Mouse (Mus musculus): Measurements from ENCODE around the gene Mndal. TPM values are rescaled to one million over a fixed set of nuclear protein-coding genes. Genes with fewer than 3 reads are reported as not detected.
"Not testable (repeated sequence)": the region's sequence is repeated elsewhere in the genome, so short reads cannot be mapped to it uniquely, and the experiment has no call there.

Gene Mndal
- polyA plus RNA-seq, 1 experiment from 2014 or later: 360 TPM

DNA sequence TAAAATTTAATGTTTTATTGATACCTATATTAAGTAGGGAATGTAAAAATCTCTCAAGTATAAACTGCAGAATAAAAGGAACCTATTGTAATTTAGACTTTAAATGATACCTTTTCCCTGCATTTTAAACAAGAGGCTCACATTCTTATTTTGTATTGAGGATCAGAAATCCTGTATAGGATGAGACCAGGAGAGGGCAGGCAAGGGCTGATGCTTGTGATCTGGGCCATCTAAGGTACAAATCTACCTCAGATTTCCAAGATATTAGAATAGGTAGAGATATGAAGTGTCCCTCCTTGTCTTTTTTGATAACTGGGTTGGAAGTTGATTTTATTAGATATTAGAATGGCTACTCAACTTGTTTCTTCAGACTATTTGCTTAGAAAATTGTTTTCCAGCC lies 88.6 kb downstream of the Mndal start:
- H3K79me2 ChIP-seq (ENCODE audit: inconsistent target); H3K27ac ChIP-seq: not testable (repeated sequence)
- H3K36me3 ChIP-seq (ENCODE audit: inconsistent target): peaks cover 21% of the 10 kb centered on the region

GRCm38 (mm10) chr1:173852853-173853252 lies 89.4 kb downstream of the Mndal start:
- not testable (repeated sequence) for H3K4me3 ChIP-seq (ENCODE audit: inconsistent target); H3K79me2 ChIP-seq (ENCODE audit: inconsistent target); H3K27ac ChIP-seq
- WGBS (ENCODE audit: missing documents): 81% methylated on average over 3 of the region's 4 CpGs
- peaks cover 12% of the 10 kb centered on the region for H3K36me3 ChIP-seq (ENCODE audit: inconsistent target)

More for the DNA sequence above, 88.6 kb downstream of the Mndal start:
- not testable (repeated sequence) for H3K4me3 ChIP-seq (ENCODE audit: inconsistent target)

DNA sequence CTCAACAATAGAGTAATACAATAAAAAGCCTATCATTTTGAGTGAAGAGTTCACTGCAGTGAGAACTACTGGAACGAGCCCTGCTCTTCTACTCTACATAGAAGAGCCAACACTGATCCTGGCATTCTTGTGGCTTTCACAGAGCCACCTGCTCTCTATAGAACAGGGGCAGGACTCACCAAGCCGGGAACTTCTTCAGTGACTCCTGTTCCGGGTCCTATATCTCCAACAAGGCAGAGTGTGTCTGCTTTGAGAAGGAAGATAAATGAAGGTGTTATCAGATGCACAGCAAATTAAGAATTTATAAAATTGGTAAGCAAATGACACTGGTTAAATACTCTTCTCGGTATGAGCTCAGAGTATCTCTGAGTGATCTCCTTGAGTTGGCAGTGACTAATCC lies 96.1 kb downstream of the Mndal start:
- H3K4me3 ChIP-seq (ENCODE audit: inconsistent target); H3K27ac ChIP-seq; H3K79me2 ChIP-seq (ENCODE audit: inconsistent target); H3K36me3 ChIP-seq (ENCODE audit: inconsistent target): not testable (repeated sequence)
- 93% methylated on average over 4 of the region's 4 CpGs for WGBS (ENCODE audit: missing documents)

DNA sequence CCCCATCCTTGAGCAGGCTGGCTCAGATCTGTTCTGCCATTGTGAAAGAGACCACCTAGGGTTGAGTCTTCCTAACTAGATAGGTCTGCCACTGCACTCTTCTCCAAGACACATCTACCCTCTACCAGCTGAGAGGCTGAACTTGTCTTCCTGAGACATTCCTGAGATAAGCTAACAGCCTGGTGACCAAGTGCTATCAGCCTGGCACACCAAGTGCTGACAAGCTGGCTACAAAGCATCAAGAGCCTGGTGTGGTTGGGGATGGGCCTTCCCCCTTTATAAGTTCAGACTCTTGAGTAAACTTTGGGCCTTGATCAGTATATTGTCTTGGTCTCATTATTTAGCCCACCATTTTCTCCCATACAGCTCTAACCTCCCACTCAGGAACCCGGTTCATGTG lies 97.5 kb downstream of the Mndal start:
- Histone ChIP-seq H3K36me3 (ENCODE audit: inconsistent target) (no peaks in the 10 kb centered on the region), H3K27ac (no peak overlapping the region), H3K4me3 (ENCODE audit: inconsistent target) (no peak overlapping the region), H3K79me2 (ENCODE audit: inconsistent target) (no peaks in the 10 kb centered on the region)
- 100% methylated on average over 1 of the region's 1 CpGs for WGBS (ENCODE audit: missing documents)

DNA sequence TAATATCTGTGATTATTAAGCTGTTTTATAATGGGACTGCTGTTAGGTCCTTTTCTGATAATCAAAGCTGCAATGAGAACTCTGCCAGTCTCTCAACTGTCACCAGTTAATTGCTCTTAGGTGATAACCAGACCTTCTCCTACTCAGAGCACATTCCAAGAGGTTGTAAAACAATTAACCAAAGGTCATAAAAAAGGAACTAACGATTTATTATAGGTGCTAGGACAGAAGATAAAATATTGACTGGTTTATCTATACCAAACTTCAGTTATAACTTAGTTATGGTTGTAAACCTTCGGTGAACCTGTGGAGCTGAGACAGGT lies 120.8 kb downstream of the Mndal start:
- H3K79me2 ChIP-seq (ENCODE audit: inconsistent target); H3K4me3 ChIP-seq (ENCODE audit: inconsistent target); H3K36me3 ChIP-seq (ENCODE audit: inconsistent target); H3K27ac ChIP-seq: not testable (repeated sequence)
- WGBS (ENCODE audit: missing documents): 79% methylated on average over 2 of the region's 2 CpGs

DNA sequence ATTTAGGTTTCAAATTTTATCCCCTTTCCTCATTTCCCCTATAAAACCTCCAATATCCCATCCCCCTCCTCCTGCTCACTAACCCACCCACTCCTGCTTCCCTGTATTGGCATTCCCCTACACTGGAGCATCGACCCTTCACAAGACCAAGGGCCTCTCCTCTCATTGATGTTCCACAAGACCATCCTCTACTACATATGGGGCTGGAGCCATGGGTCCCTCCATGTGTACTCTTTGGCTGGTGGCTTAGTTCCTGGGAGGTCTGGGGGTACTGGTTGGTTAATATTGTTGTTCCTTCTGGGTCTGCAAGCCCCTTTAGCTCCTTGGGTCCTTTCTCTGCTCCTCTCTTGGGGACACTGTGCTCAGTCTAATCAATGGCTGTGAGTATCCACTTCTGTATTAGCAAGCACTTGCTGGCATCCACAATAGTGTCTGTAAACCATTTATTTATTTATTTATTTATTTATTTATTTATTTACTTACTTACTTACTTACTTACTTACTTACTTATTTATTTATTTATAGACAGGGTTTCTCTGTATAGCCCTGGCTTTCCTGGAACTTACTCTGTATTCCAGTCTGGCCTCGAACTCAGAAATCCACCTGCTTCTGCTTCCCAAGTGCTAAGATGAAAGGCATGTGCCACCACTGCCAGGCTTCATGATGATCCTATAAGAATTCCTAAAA lies 121.4 kb downstream of the Mndal start:
- WGBS (ENCODE audit: missing documents): 91% methylated on average over 1 of the region's 2 CpGs
- H3K36me3 ChIP-seq (ENCODE audit: inconsistent target); H3K4me3 ChIP-seq (ENCODE audit: inconsistent target); H3K79me2 ChIP-seq (ENCODE audit: inconsistent target); H3K27ac ChIP-seq: not testable (repeated sequence)

DNA sequence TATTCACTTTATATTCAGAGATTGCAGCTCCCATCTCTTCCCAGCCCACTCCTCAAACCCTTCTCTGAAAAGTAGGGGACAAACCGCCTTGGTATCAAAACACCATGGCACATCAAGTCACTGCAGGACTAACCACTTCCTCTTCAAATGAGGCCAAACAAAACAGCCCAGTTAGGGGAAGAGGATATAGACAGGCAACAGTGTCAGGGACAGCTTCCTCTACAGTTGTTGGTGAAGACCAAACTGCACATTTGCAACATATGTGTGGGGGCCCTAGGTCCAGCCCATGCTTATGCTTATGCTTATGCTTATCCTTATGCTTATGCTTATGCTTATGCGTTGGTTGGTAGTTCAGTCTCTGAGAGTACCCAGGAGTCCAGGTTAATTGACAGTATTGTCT lies 133.0 kb downstream of the Mndal start:
- not testable (repeated sequence) for H3K4me3 ChIP-seq (ENCODE audit: inconsistent target); H3K27ac ChIP-seq
- 13% methylated on average over 2 of the region's 2 CpGs for WGBS (ENCODE audit: missing documents)

GRCm38 (mm10) chr1:173802689-173803281 lies 139.5 kb downstream of the Mndal start:
- Histone ChIP-seq H3K27ac (peak overlapping the region; percentile 66), H3K4me3 (ENCODE audit: inconsistent target) (peak overlapping the region; percentile 26; the same call in 1 of the 2 replicates), H3K79me2 (ENCODE audit: inconsistent target) (peaks cover 25% of the 10 kb centered on the region)
- not testable (repeated sequence) for H3K36me3 ChIP-seq (ENCODE audit: inconsistent target)
- 59% methylated on average over 2 of the region's 2 CpGs for WGBS (ENCODE audit: missing documents)

More for the DNA sequence above, 133.0 kb downstream of the Mndal start:
- not testable (repeated sequence) for H3K36me3 ChIP-seq (ENCODE audit: inconsistent target); H3K79me2 ChIP-seq (ENCODE audit: inconsistent target)

DNA sequence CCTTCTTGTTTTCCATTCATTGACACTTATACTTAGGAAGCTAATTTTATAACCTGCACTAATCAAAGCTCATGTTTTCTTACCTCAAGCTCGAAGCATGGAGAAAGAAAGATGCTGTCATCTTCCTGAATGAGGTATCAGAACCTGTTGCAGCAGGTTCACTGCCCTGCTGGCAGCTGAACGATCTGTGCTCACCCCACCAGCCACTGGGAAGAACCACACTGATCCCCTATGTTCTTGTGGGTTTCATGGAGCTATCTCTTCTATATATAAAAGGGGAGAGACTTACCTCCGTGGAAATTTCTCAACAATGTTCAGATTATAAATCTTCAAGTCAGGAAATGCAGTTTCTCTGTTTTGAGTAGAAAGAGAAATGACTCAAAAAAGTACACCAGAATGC lies 140.1 kb downstream of the Mndal start:
- Histone ChIP-seq H3K36me3 (ENCODE audit: inconsistent target) (peaks cover 12% of the 10 kb centered on the region), H3K27ac (peak overlapping the region; percentile 66), H3K79me2 (ENCODE audit: inconsistent target) (peaks cover 25% of the 10 kb centered on the region), H3K4me3 (ENCODE audit: inconsistent target) (peak overlapping the region; percentile 26)
- WGBS (ENCODE audit: missing documents): 7% methylated on average over 3 of the region's 3 CpGs

GRCm38 (mm10) chr1:173801791-173802190 lies 140.5 kb downstream of the Mndal start:
- Histone ChIP-seq H3K79me2 (ENCODE audit: inconsistent target) (peaks cover 25% of the 10 kb centered on the region), H3K4me3 (ENCODE audit: inconsistent target) (peak overlapping the region; percentile 26), H3K36me3 (ENCODE audit: inconsistent target) (peaks cover 15% of the 10 kb centered on the region), H3K27ac (peak overlapping the region; percentile 66)
- WGBS (ENCODE audit: missing documents): 64% methylated on average over 2 of the region's 2 CpGs

Other genes starting within 250 kb of the Mndal start
- 254 to 634 TPM (median 365 TPM) in 3 replicates for gene Ifi207, start 200.7 kb downstream of the Mndal start, polyA plus RNA-seq (2018)
- gene Ifi204, start 175.5 kb downstream of the Mndal start, polyA plus RNA-seq (2018): 326 to 690 TPM (median 497 TPM) in 3 replicates
- 272 to 390 TPM (median 361 TPM) in 3 replicates for gene Ifi211, start 29.4 kb downstream of the Mndal start, polyA plus RNA-seq (2018)
- 62.5 to 252 TPM (median 140 TPM) in 3 replicates for gene Ifi203, start 181 bp upstream of the Mndal start, polyA plus RNA-seq (2018)
- gene Ifi202b, start 40.3 kb upstream of the Mndal start, polyA plus RNA-seq (2018): not detected in 3 replicates
- 33.0 to 58.3 TPM (median 40.1 TPM) in 3 replicates for gene Ifi205, start 89.3 kb upstream of the Mndal start, polyA plus RNA-seq (2018)
- gene Olfr433, start 98.2 kb upstream of the Mndal start, polyA plus RNA-seq (2018): 0.04 to 0.13 TPM (median 0.12 TPM) in 3 replicates
- gene Olfr432, start 106.7 kb upstream of the Mndal start, polyA plus RNA-seq (2018): not detected in 3 replicates
- gene Olfr430, start 124.1 kb upstream of the Mndal start, polyA plus RNA-seq (2018): not detected in 3 replicates
- not detected in 3 replicates for gene Olfr429, start 141.8 kb upstream of the Mndal start, polyA plus RNA-seq (2018)
- gene Olfr427, start 154.4 kb upstream of the Mndal start, polyA plus RNA-seq (2018): not detected in 3 replicates
- gene Olfr231, start 178.7 kb upstream of the Mndal start, polyA plus RNA-seq (2018): not detected in 3 replicates
- not detected in 3 replicates for gene Olfr424, start 189.0 kb upstream of the Mndal start, polyA plus RNA-seq (2018)
- not detected in 3 replicates for gene Olfr420, start 213.1 kb upstream of the Mndal start, polyA plus RNA-seq (2018)
- gene Spta1, start 230.3 kb upstream of the Mndal start, polyA plus RNA-seq (2018): 0.16 to 0.19 TPM in 2 of 3 replicates, not detected in the other

Measured in macrophage (primary cell).